Mouse (Mus musculus) midbrain, embryonic 14.5 days (tissue): Measurements from ENCODE around the gene Tmco3. TPM values are rescaled to one million over a fixed set of nuclear protein-coding genes. Genes with fewer than 3 reads are reported as not detected.
A peak's percentile ranks its signal among the peaks of the same experiment; 100 is the strongest.
"Not testable (repeated sequence)": the region's sequence is repeated elsewhere in the genome, so short reads cannot be mapped to it uniquely, and the experiment has no call there.

Source experiments
- ATAC-seq: fragments of 200-750 bp; cut with Nextera tagmentation; 2 replicates; pipeline ENCODE4 v1.8.0; 2017; ENCODE audit warnings: moderate number of reproducible peaks, moderate library complexity; ENCODE audit not compliant: low FRiP score, low TSS enrichment
- DNase-seq: peaks from one replicate; pipeline ENCODE4 v3.0.0-alpha.2; 2015
- H3K27ac ChIP-seq: fragments of 300-500 bp; sonication (generic); replicated peaks from 2 replicates; pipeline ENCODE4 v1.5.1; 2014; ENCODE audit warnings: mild to moderate bottlenecking, low read depth, low read length, moderate library complexity
- H3K27me3 ChIP-seq: fragments of 300-500 bp; sonication (generic); 2 replicates; pipeline ENCODE4 v1.6.1; 2014; ENCODE audit warnings: low read length, control low read depth, mixed read lengths; ENCODE audit not compliant: control insufficient read depth, insufficient read depth
- H3K36me3 ChIP-seq: fragments of 300-500 bp; sonication (generic); 2 replicates; pipeline ENCODE4 v1.6.1; 2014; ENCODE audit warnings: low read length, control low read depth; ENCODE audit not compliant: control insufficient read depth, insufficient read depth
- H3K4me1 ChIP-seq: fragments of 300-500 bp; sonication (generic); 2 replicates; pipeline ENCODE4 v1.6.1; 2014; ENCODE audit warnings: mild to moderate bottlenecking, antibody characterized with exemption, low read length, control low read depth; ENCODE audit not compliant: control insufficient read depth, insufficient read depth
- H3K4me2 ChIP-seq: fragments of 300-500 bp; sonication (generic); 2 replicates; pipeline ENCODE4 v1.6.1; 2014; ENCODE audit warnings: mild to moderate bottlenecking, low read length, moderate library complexity
- H3K4me3 ChIP-seq: fragments of 300-500 bp; sonication (generic); replicated peaks from 2 replicates; pipeline ENCODE4 v1.5.1; 2014; ENCODE audit warnings: low read depth, low read length
- H3K9ac ChIP-seq: fragments of 300-500 bp; sonication (generic); replicated peaks from 2 replicates; pipeline ENCODE4 v1.6.1; 2014; ENCODE audit warnings: mild to moderate bottlenecking, low read length, moderate library complexity
- H3K9me3 ChIP-seq: fragments of 300-500 bp; sonication (generic); 2 replicates; pipeline ENCODE4 v1.6.1; 2016; ENCODE audit warnings: low read length, control low read depth, mixed read lengths; ENCODE audit not compliant: control insufficient read depth
- WGBS: fragments of 180-500 bp; shearing (Covaris S2); extraction: QIAGEN DNeasy Blood & Tissue Kit; methylation state at CpG from one replicate; pipeline ENCODE4 v1.1.7; 2014; 5-methylcytosine and 5-hydroxymethylcytosine counted together
- polyA plus RNA-seq: library from polyadenylated mRNA; unstranded; fragments of >200 nt; fragmentation: Nextera tagmentation; extraction: Ambion mirVana; gene quantifications from 2 replicates; pipeline ENCODE4 v1.2.1, GENCODE M21; 2014

Gene Tmco3
- polyA plus RNA-seq, 1 experiment from 2014 or later, result 39.0 TPM

GRCm38 (mm10) chr8:13334671-13335070, 46.7 kb downstream of the Tmco3 start:
- no peaks in the 10 kb centered on the region for H3K9me3 ChIP-seq
- no peaks in the 10 kb centered on the region for H3K4me1 ChIP-seq
- WGBS, result 41% methylated on average over 1 of the region's 1 CpGs
- DNase-seq (no peak), ATAC-seq (no peak)
- no peak overlapping the region for H3K9ac ChIP-seq
- H3K4me2 ChIP-seq, result no peak overlapping the region
- H3K27me3 ChIP-seq, result no peaks in the 10 kb centered on the region
- H3K4me3 ChIP-seq, result no peak overlapping the region
- H3K36me3 ChIP-seq, result no peaks in the 10 kb centered on the region
- no peak overlapping the region for H3K27ac ChIP-seq

- 92% methylated on average over 6 of the region's 6 CpGs for WGBS
- not testable (repeated sequence) for H3K27me3 ChIP-seq, DNase-seq, H3K9me3 ChIP-seq, H3K27ac ChIP-seq, H3K4me2 ChIP-seq, ATAC-seq, H3K9ac ChIP-seq, H3K4me3 ChIP-seq
- Histone ChIP-seq H3K4me1 (peaks cover 11% of the 10 kb centered on the region), H3K36me3 (peaks cover 16% of the 10 kb centered on the region)
Measured at GRCm38 (mm10) chr8:13337245-13337644, 49.3 kb downstream of the Tmco3 start.

DNA sequence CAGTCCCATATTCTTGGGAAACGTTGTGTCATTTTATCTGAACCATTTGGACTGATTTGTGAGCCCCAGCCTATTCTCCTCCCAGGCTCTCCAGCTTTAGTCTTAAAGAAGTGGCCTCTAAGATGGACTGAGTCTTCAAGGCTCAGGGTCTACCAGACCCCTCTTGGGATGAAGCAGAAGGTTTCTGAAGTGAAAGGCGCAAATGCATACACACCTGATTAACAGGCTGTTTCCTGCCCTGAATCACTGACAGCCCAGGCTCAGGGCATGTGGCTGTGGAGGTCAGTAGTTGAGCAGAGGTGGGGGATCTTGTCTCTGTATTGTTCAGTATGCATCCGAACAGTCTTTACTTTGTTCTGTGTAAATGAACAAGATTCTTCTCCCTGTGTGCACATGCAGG, 49.7 kb downstream of the Tmco3 start:
- H3K36me3 ChIP-seq, result peaks cover 19% of the 10 kb centered on the region
- no peaks in the 10 kb centered on the region for H3K27me3 ChIP-seq
- ATAC-seq (no peak), DNase-seq (no peak)
- WGBS, result 87% methylated on average over 3 of the region's 3 CpGs
- no peak overlapping the region; the same call in 1 of the 2 replicates for H3K9ac ChIP-seq
- H3K4me3 ChIP-seq, result peak overlapping the region; percentile 87; the same call in 1 of the 2 replicates
- no peaks in the 10 kb centered on the region for H3K9me3 ChIP-seq
- no peak overlapping the region for H3K27ac ChIP-seq
- peak overlapping the region; percentile 87 for H3K4me2 ChIP-seq
- H3K4me1 ChIP-seq, result peaks cover 11% of the 10 kb centered on the region

GRCm38 (mm10) chr8:13338255-13338860, 50.4 kb downstream of the Tmco3 start, which contains the start of gene Tfdp1:
Tfdp1 (plus strand) TSS chr8:13338751.
- H3K27me3 ChIP-seq, result no peaks in the 10 kb centered on the region
- peaks cover 23% of the 10 kb centered on the region for H3K36me3 ChIP-seq
- ATAC-seq (peak; percentile 95), DNase-seq (peak; percentile 96)
- H3K4me3 ChIP-seq, result peak within 1 kb of the TSS; percentile 87
- H3K4me2 ChIP-seq, result peak within 1 kb of the TSS; percentile 87
- H3K9me3 ChIP-seq, result no peaks in the 10 kb centered on the region
- H3K4me1 ChIP-seq, result peaks cover 11% of the 10 kb centered on the region
- 1% methylated on average over 50 of the region's 72 CpGs for WGBS
- peak within 1 kb of the TSS; percentile 88 for H3K9ac ChIP-seq
- H3K27ac ChIP-seq, result peak within 1 kb of the TSS; percentile 78

GRCm38 (mm10) chr8:13338901-13339645, 51.1 kb downstream of the Tmco3 start:
- 3% methylated on average over 56 of the region's 70 CpGs for WGBS
- Histone ChIP-seq H3K4me1 (peaks cover 11% of the 10 kb centered on the region), H3K27me3 (no peaks in the 10 kb centered on the region), H3K4me2 (peak overlapping the region; percentile 87), H3K9ac (peak overlapping the region; percentile 88), H3K36me3 (peaks cover 30% of the 10 kb centered on the region), H3K9me3 (no peaks in the 10 kb centered on the region), H3K4me3 (peak overlapping the region; percentile 87), H3K27ac (peak overlapping the region; percentile 78)
- DNase-seq (peak; percentile 56), ATAC-seq (peak; percentile 76)

- peaks cover 11% of the 10 kb centered on the region for H3K4me1 ChIP-seq
- H3K36me3 ChIP-seq, result peaks cover 35% of the 10 kb centered on the region
- DNase-seq (peak; percentile 18), ATAC-seq (no peak)
- 3% methylated on average over 11 of the region's 11 CpGs for WGBS
- H3K4me2 ChIP-seq, result peak overlapping the region; percentile 87
- H3K27me3 ChIP-seq, result no peaks in the 10 kb centered on the region
- peak overlapping the region; percentile 87 for H3K4me3 ChIP-seq
- H3K27ac ChIP-seq, result no peak overlapping the region
- peak overlapping the region; percentile 88 for H3K9ac ChIP-seq
- H3K9me3 ChIP-seq, result no peaks in the 10 kb centered on the region
Measured at GRCm38 (mm10) chr8:13339646-13339990, 51.6 kb downstream of the Tmco3 start.

- ATAC-seq, result no peak
- Histone ChIP-seq H3K4me2 (peak overlapping the region; percentile 6; the same call in 1 of the 2 replicates), H3K4me1 (peaks cover 11% of the 10 kb centered on the region), H3K27me3 (no peaks in the 10 kb centered on the region), H3K4me3 (no peak overlapping the region), H3K27ac (no peak overlapping the region), H3K9ac (no peak overlapping the region), H3K9me3 (no peaks in the 10 kb centered on the region), H3K36me3 (peaks cover 46% of the 10 kb centered on the region)
- 84% methylated on average over 8 of the region's 8 CpGs for WGBS
- DNase-seq, result no peak
Measured at GRCm38 (mm10) chr8:13340650-13341049, 52.7 kb downstream of the Tmco3 start.

- Histone ChIP-seq H3K27me3 (no peaks in the 10 kb centered on the region), H3K36me3 (peaks cover 63% of the 10 kb centered on the region), H3K9me3 (no peaks in the 10 kb centered on the region), H3K4me3 (no peak overlapping the region), H3K27ac (no peak overlapping the region), H3K9ac (no peak overlapping the region), H3K4me2 (no peak overlapping the region), H3K4me1 (peaks cover 11% of the 10 kb centered on the region)
- WGBS, result 85% methylated on average over 2 of the region's 2 CpGs
- DNase-seq (no peak), ATAC-seq (no peak)
Measured at GRCm38 (mm10) chr8:13342340-13342739, 54.4 kb downstream of the Tmco3 start.

DNA sequence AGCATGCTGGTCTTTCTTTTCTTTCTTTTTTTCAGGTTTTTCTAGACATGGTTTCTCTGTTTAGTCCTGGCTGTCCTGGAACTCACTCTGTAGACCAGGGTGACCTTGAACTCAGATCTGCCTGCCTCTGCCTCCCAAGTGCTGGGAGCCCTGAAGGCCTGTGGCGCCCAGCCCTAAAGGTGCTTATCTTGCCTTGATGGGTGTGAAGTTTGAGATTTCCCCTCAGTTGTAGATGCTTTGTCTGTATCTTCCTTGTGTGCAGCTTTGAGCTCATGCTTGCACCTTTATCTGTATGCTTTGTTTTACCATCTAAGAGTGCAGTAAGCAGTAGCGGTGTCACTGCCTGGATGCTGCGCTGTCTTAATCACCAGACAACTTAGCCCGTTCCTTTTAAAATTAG, 55.1 kb downstream of the Tmco3 start:
- Histone ChIP-seq H3K9ac (no peak overlapping the region), H3K36me3 (peaks cover 71% of the 10 kb centered on the region), H3K4me3 (no peak overlapping the region), H3K4me2 (no peak overlapping the region), H3K4me1 (peaks cover 11% of the 10 kb centered on the region), H3K27ac (no peak overlapping the region), H3K9me3 (no peaks in the 10 kb centered on the region), H3K27me3 (no peaks in the 10 kb centered on the region)
- DNase-seq (no peak), ATAC-seq (no peak)
- 94% methylated on average over 4 of the region's 4 CpGs for WGBS
